Mouse (Mus musculus) lung, embryonic 14.5 days (tissue): ENCODE measurements at regions not wholly inside any gene's neighbourhood (a gene's known extent, or its start where the extent isn't known, plus 50 kb on each side); places are given as distances from the start of the nearest gene placed in this dataset.

Source experiments
- ATAC-seq: fragments of 200-750 bp; cut with Nextera tagmentation; 2 replicates; pipeline ENCODE4 v1.8.0; 2017; ENCODE audit warnings: mild to moderate bottlenecking, moderate TSS enrichment, moderate library complexity; ENCODE audit not compliant: insufficient read depth
- DNase-seq: peaks from one replicate; pipeline ENCODE4 v3.0.0-alpha.2; 2015
- H3K27ac ChIP-seq: fragments of 300-500 bp; sonication (generic); 2 replicates; pipeline ENCODE4 v1.5.1; 2014; ENCODE audit warnings: low read depth, mild to moderate bottlenecking, moderate library complexity
- H3K27me3 ChIP-seq: fragments of 300-500 bp; sonication (generic); 2 replicates; pipeline ENCODE4 v1.6.1; 2014; ENCODE audit warnings: low read length, control low read depth; ENCODE audit not compliant: insufficient read depth
- H3K36me3 ChIP-seq: fragments of 300-500 bp; sonication (generic); 2 replicates; pipeline ENCODE4 v1.6.1; 2014; ENCODE audit warnings: control low read depth; ENCODE audit not compliant: insufficient read depth
- H3K4me1 ChIP-seq: fragments of 300-500 bp; sonication (generic); 2 replicates; pipeline ENCODE4 v1.6.1; 2014; ENCODE audit warnings: antibody characterized with exemption, control low read depth; ENCODE audit not compliant: insufficient read depth
- H3K4me2 ChIP-seq: fragments of 300-500 bp; sonication (generic); 2 replicates; pipeline ENCODE4 v1.6.1; 2014; ENCODE audit warnings: mild to moderate bottlenecking
- H3K4me3 ChIP-seq: fragments of 300-500 bp; sonication (generic); 2 replicates; pipeline ENCODE4 v1.5.1; 2014; ENCODE audit warnings: low read depth, low read length
- H3K9ac ChIP-seq: fragments of 300-500 bp; sonication (generic); 2 replicates; pipeline ENCODE4 v1.6.1; 2014
- H3K9me3 ChIP-seq: fragments of 300-500 bp; sonication (generic); 2 replicates; pipeline ENCODE4 v1.6.1; 2016; ENCODE audit warnings: low read depth, low read length, control low read depth
- CTCF ChIP-seq: IDR thresholded peaks from 2 replicates; pipeline ENCODE4 v1.5.1; 2016; ENCODE audit warnings: antibody characterized with exemption, low read depth
- WGBS: fragments of 180-500 bp; shearing (Covaris S2); extraction: QIAGEN DNeasy Blood & Tissue Kit; methylation state at CpG from one replicate; pipeline ENCODE4 v1.1.7; 2014; 5-methylcytosine and 5-hydroxymethylcytosine counted together

GRCm38 (mm10) chr4:47799165-47799564 is 245.8 kb upstream of the Nr4a3 start:
- Histone ChIP-seq H3K36me3 (no peaks in the 10 kb centered on the region), H3K27ac (no peak overlapping the region), H3K9me3 (no peaks in the 10 kb centered on the region), H3K4me3 (no peak overlapping the region), H3K9ac (no peak overlapping the region), H3K4me1 (no peaks in the 10 kb centered on the region), H3K27me3 (no peaks in the 10 kb centered on the region), H3K4me2 (no peak overlapping the region)
- DNase-seq (no peak), ATAC-seq (no peak)
- no peak for TF ChIP-seq CTCF
- 91% methylated on average over 5 of the region's 5 CpGs for WGBS

- no peak overlapping the region for H3K4me3 ChIP-seq
- no peak for DNase-seq
- no peak overlapping the region for H3K4me2 ChIP-seq
- 39% methylated on average over 3 of the region's 3 CpGs for WGBS
- ATAC-seq: no peak
- H3K27me3 ChIP-seq: no peaks in the 10 kb centered on the region
- TF ChIP-seq CTCF: no peak
- no peak overlapping the region for H3K9ac ChIP-seq
- H3K27ac ChIP-seq: no peak overlapping the region
- H3K9me3 ChIP-seq: no peaks in the 10 kb centered on the region
- no peaks in the 10 kb centered on the region for H3K4me1 ChIP-seq
- no peaks in the 10 kb centered on the region for H3K36me3 ChIP-seq
Measured at GRCm38 (mm10) chr4:47803111-47803510, 241.8 kb upstream of the Nr4a3 start.

DNA sequence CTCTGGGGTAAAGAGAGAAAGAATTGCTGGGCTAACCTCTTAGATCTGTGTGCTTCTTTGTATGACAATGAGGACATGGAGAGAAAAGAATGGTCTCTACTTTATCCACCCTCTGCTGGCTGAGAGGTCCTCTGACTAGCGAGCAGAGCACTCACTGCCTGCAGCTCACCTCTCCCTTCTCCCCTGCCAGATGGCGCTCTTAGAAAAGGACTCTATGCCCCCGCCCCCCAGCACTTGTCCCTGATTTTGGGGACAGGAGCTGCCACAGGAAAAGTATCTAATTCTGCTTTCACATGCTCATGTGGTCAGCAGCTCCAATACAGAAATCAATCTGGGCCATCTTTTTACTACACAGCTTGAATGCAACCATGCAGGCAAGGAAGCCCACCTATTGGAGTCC is 237.1 kb upstream of the Nr4a3 start:
- no peak overlapping the region for H3K4me2 ChIP-seq
- no peaks in the 10 kb centered on the region for H3K4me1 ChIP-seq
- H3K27me3 ChIP-seq: no peaks in the 10 kb centered on the region
- DNase-seq: no peak
- peak; percentile 9; the same call in 1 of the 2 replicates for TF ChIP-seq CTCF
- WGBS: 24% methylated on average over 3 of the region's 3 CpGs
- H3K36me3 ChIP-seq: no peaks in the 10 kb centered on the region
- ATAC-seq: no peak
- H3K9ac ChIP-seq: no peak overlapping the region
- no peak overlapping the region for H3K4me3 ChIP-seq
- H3K9me3 ChIP-seq: no peaks in the 10 kb centered on the region
- no peak overlapping the region for H3K27ac ChIP-seq

GRCm38 (mm10) chr4:47814030-47814429 is 230.9 kb upstream of the Nr4a3 start:
- H3K27ac ChIP-seq: no peak overlapping the region
- H3K9me3 ChIP-seq: no peaks in the 10 kb centered on the region
- ATAC-seq: no peak
- no peaks in the 10 kb centered on the region for H3K4me1 ChIP-seq
- 36% methylated on average over 7 of the region's 7 CpGs for WGBS
- no peak overlapping the region for H3K4me2 ChIP-seq
- no peak for TF ChIP-seq CTCF
- no peaks in the 10 kb centered on the region for H3K36me3 ChIP-seq
- no peaks in the 10 kb centered on the region for H3K27me3 ChIP-seq
- DNase-seq: peak; percentile 59
- H3K4me3 ChIP-seq: no peak overlapping the region
- H3K9ac ChIP-seq: no peak overlapping the region

GRCm38 (mm10) chr4:47818371-47819159 is 226.4 kb upstream of the Nr4a3 start:
- H3K9me3 ChIP-seq: no peaks in the 10 kb centered on the region
- no peak overlapping the region for H3K4me3 ChIP-seq
- no peaks in the 10 kb centered on the region for H3K36me3 ChIP-seq
- H3K27me3 ChIP-seq: no peaks in the 10 kb centered on the region
- WGBS: 86% methylated on average over 18 of the region's 18 CpGs
- H3K9ac ChIP-seq: no peak overlapping the region
- no peak overlapping the region for H3K27ac ChIP-seq
- no peak for TF ChIP-seq CTCF
- no peaks in the 10 kb centered on the region for H3K4me1 ChIP-seq
- DNase-seq: no peak
- H3K4me2 ChIP-seq: no peak overlapping the region
- ATAC-seq: no peak

DNA sequence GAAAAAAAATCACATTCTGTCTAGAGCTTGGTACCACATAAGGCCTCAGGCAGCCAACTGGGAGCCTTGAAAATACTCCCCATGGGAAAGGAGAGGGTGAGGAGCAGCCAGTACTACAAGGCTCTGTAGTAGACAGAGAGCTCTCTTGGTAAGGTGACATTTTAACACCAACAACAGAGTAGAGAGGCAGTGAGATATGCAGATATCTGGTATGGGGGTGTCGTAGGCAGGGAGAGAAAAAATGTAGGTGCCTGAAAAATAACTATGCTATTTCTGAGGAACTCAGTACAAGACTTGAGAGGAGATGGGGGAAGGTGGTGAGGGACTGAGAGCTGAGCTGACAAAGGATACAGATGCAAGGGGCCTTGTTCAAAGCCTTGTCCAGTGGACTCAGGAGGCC is 224.4 kb upstream of the Nr4a3 start:
- WGBS: 78% methylated on average over 1 of the region's 1 CpGs
- DNase-seq (no peak), ATAC-seq (no peak)
- H3K36me3 ChIP-seq: no peaks in the 10 kb centered on the region
- no peak overlapping the region for H3K27ac ChIP-seq
- no peaks in the 10 kb centered on the region for H3K27me3 ChIP-seq
- no peaks in the 10 kb centered on the region for H3K4me1 ChIP-seq
- no peak overlapping the region for H3K4me3 ChIP-seq
- TF ChIP-seq CTCF: no peak
- no peak overlapping the region for H3K9ac ChIP-seq
- H3K4me2 ChIP-seq: no peak overlapping the region
- no peaks in the 10 kb centered on the region for H3K9me3 ChIP-seq

DNA sequence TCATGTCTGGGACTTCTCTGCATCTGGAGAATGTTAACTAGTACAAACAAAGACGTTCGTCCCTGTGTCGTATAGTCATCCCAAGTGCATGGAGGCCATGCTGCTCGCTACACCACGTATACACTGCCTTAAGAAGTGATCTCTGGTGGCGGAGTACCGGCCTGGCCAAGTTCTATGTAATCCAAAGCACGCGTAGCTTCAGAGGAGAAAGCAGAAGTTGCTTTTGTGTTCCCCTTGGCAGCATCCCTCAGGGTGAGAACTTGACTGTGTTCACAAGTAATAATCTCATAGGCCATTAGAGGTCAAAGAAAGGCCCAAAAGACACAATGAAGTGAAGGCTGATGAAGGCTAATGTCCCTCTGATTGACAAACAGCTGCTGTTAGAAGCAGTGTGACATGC is 221.7 kb upstream of the Nr4a3 start:
- H3K9ac ChIP-seq: no peak overlapping the region
- no peaks in the 10 kb centered on the region for H3K9me3 ChIP-seq
- no peaks in the 10 kb centered on the region for H3K27me3 ChIP-seq
- no peak overlapping the region for H3K4me3 ChIP-seq
- DNase-seq (no peak), ATAC-seq (no peak)
- H3K4me2 ChIP-seq: no peak overlapping the region
- TF ChIP-seq CTCF: no peak
- 82% methylated on average over 9 of the region's 9 CpGs for WGBS
- no peaks in the 10 kb centered on the region for H3K4me1 ChIP-seq
- no peaks in the 10 kb centered on the region for H3K36me3 ChIP-seq
- no peak overlapping the region for H3K27ac ChIP-seq
